ENCODE assay signal across 27 mouse cellular contexts in genomic region chr10:79743161-79743560, GRCm38 (mm10). TPM values are rescaled to one million over a fixed set of nuclear protein-coding genes. Genes with fewer than 3 reads are reported as not detected.
"Had no signal": no experiment of that assay in that cellular context is flagged by ENCODE, and none has a peak within 500 bp of the region (broad histone marks: within the 10 kb centered on the region; RNA-seq: fewer than 3 reads in every experiment).

No protein-coding gene starts in this region.

- H3K27me3 ChIP-seq: heart, embryonic 12.5 days; hindbrain, embryonic 12.5 days; intestine, embryonic 15.5 days; limb, embryonic 12.5 days; liver, embryonic 13.5 days; liver, embryonic 15.5 days had no signal

- DNase-seq: gastrocnemius, adult 2 months; gastrocnemius, postnatal 10 days; gastrocnemius, postnatal 25 days; heart, adult 18-20 months; heart, postnatal 10 days; heart, postnatal 4 days; kidney, adult 18-20 months; kidney, adult 8-10 months; kidney, postnatal 10 days; kidney, postnatal 4 days; liver; liver, embryonic 13.5 days had no signal

- H3K27ac ChIP-seq: gastrocnemius, adult 2 months; heart, embryonic 10.5 days; hindbrain, embryonic 10.5 days; hindbrain, embryonic 12.5 days; hindbrain, embryonic 14.5 days; intestine, embryonic 15.5 days; layer of hippocampus, adult 2 months; left cerebral cortex, adult 2 months; limb, embryonic 10.5 days; limb, embryonic 12.5 days; liver, embryonic 13.5 days; liver, embryonic 15.5 days had no signal

- H3K4me3 ChIP-seq: gastrocnemius, adult 2 months; heart, embryonic 10.5 days; heart, embryonic 12.5 days; hindbrain, embryonic 10.5 days; hindbrain, embryonic 12.5 days; intestine, embryonic 15.5 days; layer of hippocampus, adult 2 months; left cerebral cortex, adult 2 months; limb, embryonic 10.5 days; limb, embryonic 12.5 days; liver, embryonic 13.5 days; liver, embryonic 15.5 days had no signal

RNA-seq across cellular contexts. Expression of gene Fgf22, which starts 11.7 kb away (rescaled TPM):
- polyA plus RNA-seq: intestine, postnatal 0 days; liver, embryonic 11.5 days; liver, embryonic 13.5 days; liver, embryonic 15.5 days had no signal

RNA-seq across cellular contexts. Expression of gene Hcn2, which starts 26.7 kb away (rescaled TPM):
- polyA plus RNA-seq: heart, embryonic 10.5 days; heart, embryonic 12.5 days; heart, embryonic 16.5 days; inflammation-experienced regulatory T-cells, adult 6 months; liver, embryonic 11.5 days; liver, embryonic 13.5 days had no signal
